Mouse (Mus musculus): Measurements from ENCODE around the gene Wwc2. TPM values are rescaled to one million over a fixed set of nuclear protein-coding genes. Genes with fewer than 3 reads are reported as not detected.

The Wwc2 gene
- total RNA-seq, 2 experiments from 2014 or later = 25.8 to 26.3 TPM

GRCm38 (mm10) chr8:47820914-47821772 lies 169.6 kb downstream of the Wwc2 start:
- intact Hi-C loops (cut with DNase I) = no loop called here
- DNase-seq (ENCODE audit: low spot score in 2 of 2) = no peak

GRCm38 (mm10) chr8:47819034-47819433 lies 171.7 kb downstream of the Wwc2 start:
- DNase-seq (ENCODE audit: low spot score in 2 of 2) = no peak
- intact Hi-C loops (cut with DNase I) = no loop called here

GRCm38 (mm10) chr8:47811221-47811620 lies 179.5 kb downstream of the Wwc2 start:
- no peak for DNase-seq (ENCODE audit: low spot score in 2 of 2)
- intact Hi-C loops (cut with DNase I) = no loop called here

- intact Hi-C loops (cut with DNase I) = no loop called here
- no peak for DNase-seq (ENCODE audit: low spot score in 2 of 2)
These were observed 180.1 kb downstream of the Wwc2 start for GRCm38 (mm10) chr8:47810666-47811015.

- no peak for DNase-seq (ENCODE audit: low spot score in 2 of 2)
- intact Hi-C loops (cut with DNase I) = no loop called here
These were observed 180.6 kb downstream of the Wwc2 start for GRCm38 (mm10) chr8:47809970-47810665.

GRCm38 (mm10) chr8:47804262-47804661 lies 186.5 kb downstream of the Wwc2 start:
- DNase-seq (ENCODE audit: low spot score in 2 of 2) = no peak
- intact Hi-C loops (cut with DNase I) = no loop called here

- no peak for DNase-seq (ENCODE audit: low spot score in 2 of 2)
- intact Hi-C loops (cut with DNase I) = no loop called here
These were observed 188.4 kb downstream of the Wwc2 start for GRCm38 (mm10) chr8:47802349-47802748.

GRCm38 (mm10) chr8:47799438-47799837 lies 191.3 kb downstream of the Wwc2 start:
- no peak for DNase-seq (ENCODE audit: low spot score in 2 of 2)
- intact Hi-C loops (cut with DNase I) = no loop called here

GRCm38 (mm10) chr8:47791986-47792385 lies 198.7 kb downstream of the Wwc2 start:
- intact Hi-C loops (cut with DNase I) = no loop called here
- no peak for DNase-seq (ENCODE audit: low spot score in 2 of 2)

- DNase-seq (ENCODE audit: low spot score in 2 of 2) = no peak
- intact Hi-C loops (cut with DNase I) = no loop called here
These were observed 203.0 kb downstream of the Wwc2 start for GRCm38 (mm10) chr8:47787705-47788104.

GRCm38 (mm10) chr8:47786323-47786722 lies 204.4 kb downstream of the Wwc2 start:
- DNase-seq (ENCODE audit: low spot score in 2 of 2) = no peak
- intact Hi-C loops (cut with DNase I) = no loop called here

GRCm38 (mm10) chr8:47784436-47784835 lies 206.3 kb downstream of the Wwc2 start:
- intact Hi-C loops (cut with DNase I) = no loop called here
- no peak for DNase-seq (ENCODE audit: low spot score in 2 of 2)

- intact Hi-C loops (cut with DNase I) = no loop called here
- DNase-seq (ENCODE audit: low spot score in 2 of 2) = peak; percentile 50 to 52
These were observed 206.8 kb downstream of the Wwc2 start for GRCm38 (mm10) chr8:47783944-47784343.

- DNase-seq (ENCODE audit: low spot score in 2 of 2) = no peak
- intact Hi-C loops (cut with DNase I) = no loop called here
These were observed 207.2 kb downstream of the Wwc2 start for GRCm38 (mm10) chr8:47783544-47783943.

- DNase-seq (ENCODE audit: low spot score in 2 of 2) = no peak
- intact Hi-C loops (cut with DNase I) = no loop called here
These were observed 208.8 kb downstream of the Wwc2 start for GRCm38 (mm10) chr8:47781881-47782280.

- no peak for DNase-seq (ENCODE audit: low spot score in 2 of 2)
These were observed 211.1 kb downstream of the Wwc2 start for GRCm38 (mm10) chr8:47779589-47779988.

GRCm38 (mm10) chr8:47777415-47777814 lies 213.3 kb downstream of the Wwc2 start:
- intact Hi-C loops (cut with DNase I) = no loop called here
- DNase-seq (ENCODE audit: low spot score in 2 of 2) = no peak

More at GRCm38 (mm10) chr8:47779589-47779988, 211.1 kb downstream of the Wwc2 start:
- intact Hi-C loops (cut with DNase I) = no loop called here
